Mouse (Mus musculus) limb, embryonic 11.5 days (tissue): Measurements from ENCODE around the gene Pbld2. TPM values are rescaled to one million over a fixed set of nuclear protein-coding genes. Genes with fewer than 3 reads are reported as not detected.
A peak's percentile ranks its signal among the peaks of the same experiment; 100 is the strongest.

Experiments
- ATAC-seq: fragments of 200-750 bp; cut with Nextera tagmentation; 2 replicates; pipeline ENCODE4 v1.8.0; 2017; ENCODE audit warnings: low read depth; ENCODE audit not compliant: insufficient number of reproducible peaks, low FRiP score, low TSS enrichment
- DNase-seq: peaks from one replicate; pipeline ENCODE4 v3.0.0-alpha.2; 2015; ENCODE audit warnings: low spot score
- H3K27ac ChIP-seq: fragments of 300-500 bp; sonication (generic); replicated peaks from 2 replicates; pipeline ENCODE4 v1.5.1; 2014; ENCODE audit warnings: low read depth, mild to moderate bottlenecking, low read length
- H3K27me3 ChIP-seq: fragments of 300-500 bp; sonication (generic); 2 replicates; pipeline ENCODE4 v1.6.1; 2014; ENCODE audit warnings: mild to moderate bottlenecking, low read length, mixed read lengths; ENCODE audit not compliant: control insufficient read depth, insufficient read depth
- H3K36me3 ChIP-seq: fragments of 300-500 bp; sonication (generic); 2 replicates; pipeline ENCODE4 v1.6.1; 2014; ENCODE audit warnings: mild to moderate bottlenecking, low read length, moderate library complexity, mixed read lengths; ENCODE audit not compliant: control insufficient read depth, insufficient read depth
- H3K4me1 ChIP-seq: fragments of 300-500 bp; sonication (generic); 2 replicates; pipeline ENCODE4 v1.6.1; 2014; ENCODE audit warnings: low read length, mixed read lengths; ENCODE audit not compliant: control insufficient read depth, insufficient read depth
- H3K4me2 ChIP-seq: fragments of 300-500 bp; sonication (generic); 2 replicates; pipeline ENCODE4 v1.6.1; 2014; ENCODE audit warnings: low read depth, mild to moderate bottlenecking, moderate library complexity; ENCODE audit not compliant: severe bottlenecking
- H3K4me3 ChIP-seq: fragments of 300-500 bp; sonication (generic); 2 replicates; pipeline ENCODE4 v1.5.1; 2014; ENCODE audit warnings: low read depth, low read length
- H3K9ac ChIP-seq: fragments of 300-500 bp; sonication (generic); 2 replicates; pipeline ENCODE4 v1.6.1; 2014; ENCODE audit warnings: mild to moderate bottlenecking, low read length
- H3K9me3 ChIP-seq: fragments of 300-500 bp; sonication (generic); 2 replicates; pipeline ENCODE4 v1.6.1; 2016; ENCODE audit warnings: low read length; ENCODE audit not compliant: control insufficient read depth
- WGBS: fragments of 180-500 bp; shearing (Covaris S2); extraction: QIAGEN DNeasy Blood & Tissue Kit; methylation state at CpG from one replicate; pipeline ENCODE4 v1.1.7; 2014; 5-methylcytosine and 5-hydroxymethylcytosine counted together
- polyA plus RNA-seq: library from polyadenylated mRNA; unstranded; fragments of >200 nt; fragmentation: Nextera tagmentation; extraction: Ambion mirVana; gene quantifications from 2 replicates; pipeline ENCODE4 v1.2.1, GENCODE M21; 2014

Gene Pbld2
- polyA plus RNA-seq = 0.73 and 0.88 TPM in 2 replicates

GRCm38 (mm10) chr10:63023749-63024579 lies at the start of gene Pbld2, which contains the start of gene Hnrnph3:
Gene Pbld2, plus strand, starts transcription at chr10:63024315.
Gene Hnrnph3, minus strand, starts transcription at chr10:63024217.
- Histone ChIP-seq H3K9me3 (no peaks in the 10 kb centered on the region), H3K4me3 (peak within 1 kb of the TSS; percentile 95), H3K36me3 (no peaks in the 10 kb centered on the region), H3K27ac (peak within 1 kb of the TSS; percentile 99), H3K9ac (peak within 1 kb of the TSS; percentile 99), H3K4me1 (peaks cover 12% of the 10 kb centered on the region), H3K4me2 (peak within 1 kb of the TSS; percentile 51), H3K27me3 (no peaks in the 10 kb centered on the region)
- WGBS = under 1% methylated on average over 61 of the region's 69 CpGs
- peak; percentile 100 for DNase-seq
- ATAC-seq = peak; percentile 94

GRCm38 (mm10) chr10:62979667-62980038 lies 44.5 kb upstream of the Pbld2 start:
- DNase-seq (no peak), ATAC-seq (no peak)
- peak overlapping the region; percentile 61 for H3K4me2 ChIP-seq
- H3K36me3 ChIP-seq = no peaks in the 10 kb centered on the region; the same call in 1 of the 2 replicates
- no peaks in the 10 kb centered on the region for H3K9me3 ChIP-seq
- WGBS = 9% methylated on average over 10 of the region's 10 CpGs
- 0 out of 2 replicates have a peak, but pooled peaks cover 2% of the 10 kb centered on the region for H3K4me1 ChIP-seq
- no peaks in the 10 kb centered on the region for H3K27me3 ChIP-seq
- H3K9ac ChIP-seq = peak overlapping the region; percentile 47; the same call in 1 of the 2 replicates
- H3K4me3 ChIP-seq = peak overlapping the region; percentile 96
- H3K27ac ChIP-seq = no peak overlapping the region

- WGBS = under 1% methylated on average over 77 of the region's 77 CpGs
- H3K27me3 ChIP-seq = no peaks in the 10 kb centered on the region
- H3K4me3 ChIP-seq = peak within 1 kb of the TSS; percentile 96
- peak; percentile 88 for ATAC-seq
- no peaks in the 10 kb centered on the region; the same call in 1 of the 2 replicates for H3K36me3 ChIP-seq
- peak within 1 kb of the TSS; percentile 86 for H3K9ac ChIP-seq
- 0 out of 2 replicates have a peak within 1 kb of the TSS, but pooled peaks have one; percentile 52 for H3K27ac ChIP-seq
- H3K4me1 ChIP-seq = 0 out of 2 replicates have a peak, but pooled peaks cover 2% of the 10 kb centered on the region
- peak within 1 kb of the TSS; percentile 61 for H3K4me2 ChIP-seq
- H3K9me3 ChIP-seq = no peaks in the 10 kb centered on the region
- peak; percentile 88 for DNase-seq
These were observed 43.8 kb upstream of the Pbld2 start, which contains the start of gene Rufy2 for GRCm38 (mm10) chr10:62980039-62980954. Gene Rufy2, plus strand, starts transcription at chr10:62980223.

GRCm38 (mm10) chr10:62984072-62984471 lies 40.0 kb upstream of the Pbld2 start:
- Histone ChIP-seq H3K27me3 (no peaks in the 10 kb centered on the region), H3K9me3 (no peaks in the 10 kb centered on the region), H3K4me2 (no peak overlapping the region), H3K27ac (no peak overlapping the region), H3K9ac (no peak overlapping the region), H3K36me3 (no peaks in the 10 kb centered on the region), H3K4me3 (no peak overlapping the region), H3K4me1 (0 out of 2 replicates have a peak, but pooled peaks cover 2% of the 10 kb centered on the region)
- WGBS = 93% methylated on average over 11 of the region's 11 CpGs
- ATAC-seq = no peak
- no peak for DNase-seq

GRCm38 (mm10) chr10:62984495-62984894 lies 39.6 kb upstream of the Pbld2 start:
- Histone ChIP-seq H3K4me1 (0 out of 2 replicates have a peak, but pooled peaks cover 2% of the 10 kb centered on the region), H3K9me3 (no peaks in the 10 kb centered on the region), H3K27me3 (no peaks in the 10 kb centered on the region), H3K4me2 (no peak overlapping the region), H3K36me3 (no peaks in the 10 kb centered on the region), H3K9ac (no peak overlapping the region), H3K4me3 (no peak overlapping the region), H3K27ac (no peak overlapping the region)
- 94% methylated on average over 6 of the region's 6 CpGs for WGBS
- no peak for ATAC-seq
- DNase-seq = no peak

- DNase-seq (peak; percentile 73), ATAC-seq (no peak)
- H3K4me3 ChIP-seq = no peak overlapping the region
- no peaks in the 10 kb centered on the region for H3K4me1 ChIP-seq
- no peaks in the 10 kb centered on the region for H3K27me3 ChIP-seq
- H3K36me3 ChIP-seq = no peaks in the 10 kb centered on the region
- WGBS = 29% methylated on average over 3 of the region's 3 CpGs
- H3K4me2 ChIP-seq = no peak overlapping the region
- H3K9ac ChIP-seq = no peak overlapping the region
- H3K27ac ChIP-seq = no peak overlapping the region
- H3K9me3 ChIP-seq = no peaks in the 10 kb centered on the region
These were observed 36.8 kb upstream of the Pbld2 start for GRCm38 (mm10) chr10:62987341-62987740.

- ATAC-seq (no peak), DNase-seq (no peak)
- no peak overlapping the region for H3K4me2 ChIP-seq
- H3K9ac ChIP-seq = no peak overlapping the region
- no peak overlapping the region for H3K4me3 ChIP-seq
- no peak overlapping the region for H3K27ac ChIP-seq
- H3K4me1 ChIP-seq = no peaks in the 10 kb centered on the region
- H3K9me3 ChIP-seq = no peaks in the 10 kb centered on the region
- H3K36me3 ChIP-seq = peaks cover 5% of the 10 kb centered on the region
- no peaks in the 10 kb centered on the region for H3K27me3 ChIP-seq
- 92% methylated on average over 15 of the region's 15 CpGs for WGBS
These were observed 33.5 kb upstream of the Pbld2 start for GRCm38 (mm10) chr10:62990636-62991035.

- Histone ChIP-seq H3K9ac (no peak overlapping the region), H3K27me3 (no peaks in the 10 kb centered on the region), H3K36me3 (peaks cover 15% of the 10 kb centered on the region), H3K27ac (no peak overlapping the region), H3K4me2 (no peak overlapping the region), H3K9me3 (no peaks in the 10 kb centered on the region), H3K4me3 (no peak overlapping the region), H3K4me1 (no peaks in the 10 kb centered on the region)
- ATAC-seq (no peak), DNase-seq (no peak)
- WGBS = 90% methylated on average over 8 of the region's 9 CpGs
These were observed 30.1 kb upstream of the Pbld2 start for GRCm38 (mm10) chr10:62993991-62994390.
